Mouse (Mus musculus): ENCODE data around the gene Gm14295. TPM values are rescaled to one million over a fixed set of nuclear protein-coding genes. Genes with fewer than 3 reads are reported as not detected.

The Gm14295 gene
- polyA plus RNA-seq (2012): 0.03 and 0.05 TPM in 2 replicates

DNA sequence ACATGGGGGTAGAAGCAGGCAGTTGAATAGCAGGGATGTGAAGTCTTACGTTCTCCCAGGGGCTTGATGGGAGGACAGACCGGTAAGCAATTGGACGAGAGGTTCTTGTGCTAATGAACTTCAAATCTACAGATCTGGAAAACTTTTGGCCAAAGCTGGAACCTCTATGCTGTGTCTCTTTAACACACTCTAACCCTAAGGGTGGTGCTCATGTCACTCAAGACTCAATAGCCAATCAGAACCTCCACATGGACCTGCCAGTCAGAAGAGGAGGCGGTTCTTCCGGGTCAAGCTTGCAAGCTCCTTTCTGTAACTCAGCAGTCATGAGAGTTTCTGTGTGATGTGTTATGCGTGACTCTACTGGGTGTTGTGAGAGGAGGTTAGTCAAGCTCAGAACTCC is at the start of gene Gm14295:
Gene Gm14295, plus strand, starts transcription at position 301 of the 400 bp plus-strand sequence.

DNA sequence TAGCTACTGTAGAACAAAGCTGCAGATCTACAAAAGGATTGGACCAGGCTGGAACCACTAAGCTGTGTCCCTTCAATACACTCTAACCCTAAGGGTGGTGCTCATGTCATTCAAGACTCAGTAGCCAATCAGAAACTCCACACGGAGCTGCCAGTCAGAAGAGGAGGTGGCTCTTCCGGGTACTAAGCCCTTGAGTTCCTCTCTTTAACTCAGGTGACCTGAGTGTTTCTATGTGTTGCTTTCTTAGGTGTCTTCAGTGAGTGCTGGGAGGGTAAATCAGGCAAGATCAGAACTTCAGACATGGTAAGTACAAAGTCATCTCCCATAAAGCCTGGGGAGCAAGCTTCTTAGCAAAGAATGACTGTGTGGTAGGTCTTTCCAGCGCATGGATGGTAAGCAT is 32.4 kb downstream of the Gm14295 start, which contains the start of gene Gm14408:
Gene Gm14408, plus strand, starts transcription at position 301 of the 400 bp plus-strand sequence.

Other genes with a start within 250 kb of the Gm14295 start
- gene Gm14308, start 162.3 kb upstream of the Gm14295 start, polyA plus RNA-seq (2012): 0.68 and 1.0 TPM in 2 replicates
- 0.51 and 0.89 TPM in 2 replicates for gene Zfp973, start 128.1 kb upstream of the Gm14295 start, polyA plus RNA-seq (2012)
- 0.78 and 1.0 TPM in 2 replicates for gene Gm14305, start 90.3 kb upstream of the Gm14295 start, polyA plus RNA-seq (2012)
- not detected in 2 replicates for gene Gm14408, start 32.5 kb downstream of the Gm14295 start, polyA plus RNA-seq (2012)
- 0.30 and 0.35 TPM in 2 replicates for gene Gm14296, start 129.2 kb downstream of the Gm14295 start, polyA plus RNA-seq (2012)
- gene Gm14419, start 202.3 kb downstream of the Gm14295 start, polyA plus RNA-seq (2012): 0.03 and 0.09 TPM in 2 replicates

Data from megakaryocyte-erythroid progenitor cell, adult 5 weeks (primary cell).